Mouse (Mus musculus) thymus, postnatal 25 days (tissue): ENCODE results near the gene Clcc1.
A peak's percentile ranks its signal among the peaks of the same experiment; 100 is the strongest.

Source experiments
- DNase-seq: peaks from one replicate; pipeline ENCODE4 v3.0.0; 2022

Gene Clcc1

DNA sequence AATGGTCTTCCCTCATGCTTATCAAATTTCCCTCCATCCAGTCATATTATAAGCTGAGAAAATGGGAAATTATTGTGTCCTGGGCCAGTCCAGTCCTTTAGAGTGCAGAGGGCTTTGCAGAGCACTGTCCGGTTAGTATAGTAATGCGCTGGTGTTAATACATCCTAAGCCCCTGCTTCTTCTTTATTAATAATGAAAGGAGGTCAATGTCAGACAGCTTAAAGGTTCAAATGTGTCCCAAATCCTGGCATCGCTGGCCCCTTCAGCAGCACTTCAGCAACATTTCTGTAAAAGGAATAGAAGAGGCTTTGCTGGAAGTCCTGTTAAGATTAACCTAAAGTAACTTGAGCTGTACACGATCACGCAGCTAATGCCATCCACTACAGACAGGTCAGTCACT, 57.6 kb downstream of the Clcc1 start:
- no peak for DNase-seq

DNA sequence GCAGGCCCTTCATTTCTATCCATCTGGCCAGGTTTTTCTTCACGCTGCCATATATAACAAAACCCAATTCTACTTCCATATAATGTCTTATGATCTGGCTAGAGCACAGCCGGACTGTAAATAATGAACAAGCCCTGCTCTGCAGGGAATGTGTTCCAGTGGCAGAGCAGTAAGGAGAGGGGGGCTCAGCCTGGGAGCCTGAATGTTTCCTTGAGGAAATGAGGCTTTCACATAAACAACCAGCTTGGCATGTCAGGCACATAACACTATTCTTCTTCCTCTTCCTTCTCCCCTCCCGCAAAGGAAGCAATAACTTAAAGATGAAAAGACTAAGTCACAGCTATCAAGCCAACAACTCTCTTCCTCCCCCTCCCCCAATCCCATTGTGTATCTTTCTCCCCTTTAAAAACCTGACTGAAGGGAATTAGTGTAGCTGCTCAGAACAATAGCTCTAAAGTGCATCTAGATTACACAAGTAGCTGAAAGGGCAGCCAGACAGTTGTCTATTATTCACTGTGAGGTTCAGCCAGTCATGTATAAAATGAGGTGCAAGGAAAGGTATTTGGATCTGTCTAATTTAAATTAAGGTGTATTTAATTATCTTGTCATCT, 59.5 kb downstream of the Clcc1 start:
- peak; percentile 16 for DNase-seq

DNA sequence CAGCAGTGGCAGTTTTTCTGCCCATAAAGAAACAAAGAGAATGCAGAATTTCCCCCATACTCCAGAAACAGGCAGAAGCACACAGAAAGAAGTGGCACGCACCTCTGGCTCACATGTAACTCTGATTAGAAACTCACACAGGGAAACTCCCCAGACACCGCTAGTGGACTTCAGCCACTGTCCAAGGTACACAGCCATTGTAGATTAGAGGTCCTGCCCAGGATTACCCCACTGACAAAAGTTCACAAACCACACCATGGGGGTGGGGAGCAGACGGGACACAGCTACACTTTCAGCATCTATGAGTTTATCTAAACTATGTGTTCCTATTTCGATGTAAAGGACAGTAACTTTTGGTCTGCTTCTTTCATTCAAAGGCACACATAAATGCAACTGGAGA, 61.1 kb downstream of the Clcc1 start:
- no peak for DNase-seq

GRCm38 (mm10) chr3:108717896-108718502, 64.3 kb downstream of the Clcc1 start:
- DNase-seq = no peak

DNA sequence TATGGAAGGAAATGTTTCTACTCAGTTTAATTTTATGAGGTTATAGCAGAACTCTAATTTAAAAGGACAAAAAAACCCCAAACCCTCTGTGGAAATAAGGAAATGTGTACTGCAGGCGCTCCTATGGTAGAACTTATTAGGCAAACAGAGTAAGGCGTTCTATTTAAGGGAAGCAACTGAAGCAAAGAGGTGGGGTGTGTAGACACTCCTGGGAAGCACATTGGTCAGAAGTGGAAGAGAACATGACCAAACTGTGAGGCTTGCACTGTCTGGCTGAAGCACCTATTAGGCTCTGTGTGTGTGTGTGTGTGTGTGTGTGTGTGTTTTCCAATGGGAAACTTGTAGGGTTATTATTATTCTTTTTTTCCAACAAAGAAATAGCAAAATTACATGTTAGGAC, 65.6 kb downstream of the Clcc1 start:
- no peak for DNase-seq

GRCm38 (mm10) chr3:108719761-108720160, 66.0 kb downstream of the Clcc1 start:
- DNase-seq = no peak

- peak; percentile 43 for DNase-seq
These were observed 67.6 kb downstream of the Clcc1 start for GRCm38 (mm10) chr3:108721076-108721991.

- DNase-seq = peak; percentile 98
These were observed 68.5 kb downstream of the Clcc1 start, which contains the start of gene Gpsm2 for GRCm38 (mm10) chr3:108722036-108722872. Gpsm2 (minus strand) TSS chr3:108722309.

- no peak for DNase-seq
These were observed 72.7 kb downstream of the Clcc1 start for GRCm38 (mm10) chr3:108726413-108726812.

DNA sequence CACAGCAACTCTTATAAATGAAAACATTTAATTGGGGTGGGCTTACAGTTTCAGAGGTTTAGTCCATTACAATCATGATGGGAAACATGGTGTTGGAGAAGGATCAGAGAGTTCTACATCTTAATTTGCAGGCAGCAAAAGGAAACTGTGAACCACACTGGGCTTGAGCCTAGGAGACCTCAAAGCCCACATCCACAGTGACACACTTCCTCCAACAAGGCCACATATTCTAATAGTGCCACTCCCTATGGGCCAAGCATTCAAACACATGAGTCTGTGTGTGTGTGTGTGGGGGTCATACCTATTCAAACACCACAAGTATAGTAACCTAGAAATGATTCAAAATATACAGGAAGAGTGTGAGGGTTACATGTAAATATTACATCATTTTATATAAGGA, 73.6 kb downstream of the Clcc1 start:
- DNase-seq = no peak

DNA sequence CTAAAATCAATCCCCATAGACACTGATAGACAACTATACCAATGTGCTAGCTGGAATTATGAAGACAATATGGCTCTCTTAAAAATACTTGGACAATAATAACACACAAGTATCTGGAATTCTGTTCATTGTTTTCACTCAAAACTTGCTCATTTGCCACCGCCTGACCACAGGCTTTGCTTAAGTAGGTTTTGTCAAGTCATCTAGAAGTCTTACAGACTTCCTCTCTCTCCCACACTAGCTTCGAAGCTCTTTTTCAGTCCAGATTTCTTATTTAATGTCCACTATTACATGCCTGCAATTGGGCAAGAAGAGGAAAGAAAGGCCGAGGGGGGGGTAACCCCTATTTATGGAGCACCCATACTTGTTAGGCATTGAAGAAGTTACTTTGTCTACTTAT, 74.1 kb downstream of the Clcc1 start:
- DNase-seq = no peak
